Mouse (Mus musculus) gastrocnemius, postnatal 14 days (tissue): Measurements from ENCODE around the gene Atpaf2. TPM values are rescaled to one million over a fixed set of nuclear protein-coding genes. Genes with fewer than 3 reads are reported as not detected.

Experiments
- DNase-seq: peaks from one replicate; pipeline ENCODE4 v3.0.0; 2021; ENCODE audit warnings: mixed read lengths
- intact Hi-C: fragments of 180-260 bp; cut with DNase I; formaldehyde crosslinking; loops from one replicate; pipeline ENCODE4 v1.15.1; 2025; ENCODE audit warnings: low total_unique reads
- total RNA-seq, 2 experiments: library from RNA; stranded (reverse); gene quantifications; 2 replicates each; pipeline ENCODE4 v1.2.3; 2021

The Atpaf2 gene
- total RNA-seq, 2 experiments from 2014 or later: 25.3 to 30.4 TPM

DNA sequence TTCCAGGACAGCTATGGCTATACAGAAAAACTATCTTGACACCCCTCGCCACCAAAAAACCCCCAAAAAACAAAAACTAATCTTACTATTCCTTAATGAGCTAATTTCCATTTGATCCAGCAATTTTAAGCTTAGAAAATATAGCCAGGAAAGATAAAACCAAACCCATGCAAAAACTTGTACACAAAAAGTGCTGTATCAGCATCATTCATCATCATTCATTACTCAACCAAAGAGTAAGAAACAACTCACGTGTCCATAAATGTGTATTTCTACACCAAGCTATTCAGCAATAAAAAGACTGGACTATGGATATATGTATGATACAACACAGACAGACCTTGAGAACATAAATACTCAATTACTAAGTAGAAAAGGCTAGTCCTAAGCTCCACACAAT, 5.3 kb downstream of the Atpaf2 start:
- DNase-seq: no peak
- intact Hi-C loops: loop anchor here (5.0 to 10.0 kb wide), 4 partner anchors 58 to 308 kb away; partner anchors contain the start of genes Drc3, Rai1 and Tom1l2

DNA sequence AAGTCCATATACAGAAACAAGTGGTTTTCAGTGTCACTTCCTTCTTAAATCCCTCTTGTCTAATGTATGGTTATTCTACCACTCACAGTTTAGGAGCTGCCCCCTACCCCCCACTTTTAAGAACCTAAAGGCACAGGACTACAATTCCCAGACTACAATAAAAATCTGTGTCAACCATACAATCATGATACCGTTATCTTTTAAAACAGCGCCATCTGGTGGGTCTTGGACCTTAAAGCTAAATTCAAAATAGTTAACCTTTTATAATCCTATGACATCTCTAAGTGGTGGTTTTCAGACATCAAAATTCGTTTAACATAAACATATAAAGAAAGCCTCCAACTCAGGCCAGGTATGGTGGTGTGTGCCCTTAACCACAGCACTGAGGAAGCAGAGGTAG, 6.1 kb downstream of the Atpaf2 start:
- intact Hi-C loops: loop anchor here (5.0 to 10.0 kb wide), 4 partner anchors 57 to 307 kb away; partner anchors contain the start of genes Drc3, Rai1 and Tom1l2

DNA sequence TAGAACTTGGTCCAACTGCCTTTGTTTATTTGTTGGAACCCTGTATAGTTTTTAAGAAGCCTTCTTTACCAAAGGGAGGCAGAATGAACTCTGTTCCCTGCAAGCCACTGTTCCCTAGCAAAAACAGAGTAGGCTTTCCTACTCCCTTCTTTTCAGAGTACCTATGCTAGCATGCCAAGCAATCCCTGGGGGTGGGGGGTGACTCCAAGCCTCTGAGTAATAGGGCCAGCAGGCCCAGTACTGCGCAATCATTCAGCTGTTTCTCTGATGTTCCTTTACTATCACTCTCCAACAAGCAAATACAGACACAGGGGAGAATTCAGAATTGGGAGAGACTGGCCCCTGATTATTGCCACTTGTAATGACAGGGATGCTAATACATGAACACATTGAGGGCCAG, 11.7 kb downstream of the Atpaf2 start:
- DNase-seq: no peak
- intact Hi-C loops: loop anchor here (5.0 kb wide), 1 partner anchor 34 kb away; no protein-coding TSS in a partner anchor

More for the DNA sequence above, 6.1 kb downstream of the Atpaf2 start:
- DNase-seq: peak; percentile 43

DNA sequence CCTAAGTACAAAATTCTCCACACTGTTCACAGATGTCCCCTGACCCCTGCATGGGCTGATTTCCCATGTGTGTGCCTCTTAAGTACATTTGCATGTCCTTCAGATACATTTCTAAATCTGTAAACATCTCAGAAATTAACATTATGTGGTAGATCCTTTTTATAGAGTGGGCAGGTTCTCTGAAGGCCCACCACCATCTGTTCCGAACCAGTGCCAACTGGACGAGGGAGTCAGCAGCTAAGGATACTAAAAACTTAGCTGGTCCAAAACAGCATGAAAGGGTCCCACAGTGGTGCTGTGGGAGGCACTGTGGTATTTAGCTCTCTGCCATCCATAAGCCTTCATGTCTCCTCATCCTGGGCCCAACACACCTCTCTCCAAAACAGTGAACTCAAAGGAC, 21.1 kb downstream of the Atpaf2 start:
- DNase-seq: no peak
- intact Hi-C loops: no loop called here

DNA sequence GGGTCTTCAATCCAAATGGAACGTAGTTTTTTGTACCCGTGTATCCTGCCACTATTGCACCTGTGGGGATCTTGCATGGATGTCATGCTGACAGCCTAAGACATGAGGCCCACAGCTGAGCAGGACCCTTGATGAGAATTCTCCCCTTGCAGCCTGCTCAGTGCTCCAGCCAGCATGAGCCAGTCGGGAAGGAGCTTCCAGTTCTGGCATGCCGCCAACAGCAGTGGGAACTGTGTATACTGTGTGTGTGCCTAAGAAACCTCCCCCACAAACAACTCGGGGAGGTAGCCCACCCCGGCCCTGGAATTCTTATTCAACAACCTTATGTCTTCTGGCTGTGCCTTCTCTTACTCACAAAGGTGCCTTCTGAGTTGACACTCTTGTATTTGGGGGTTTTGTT, 21.7 kb downstream of the Atpaf2 start:
- peak; percentile 18 for DNase-seq
- intact Hi-C loops: no loop called here

DNA sequence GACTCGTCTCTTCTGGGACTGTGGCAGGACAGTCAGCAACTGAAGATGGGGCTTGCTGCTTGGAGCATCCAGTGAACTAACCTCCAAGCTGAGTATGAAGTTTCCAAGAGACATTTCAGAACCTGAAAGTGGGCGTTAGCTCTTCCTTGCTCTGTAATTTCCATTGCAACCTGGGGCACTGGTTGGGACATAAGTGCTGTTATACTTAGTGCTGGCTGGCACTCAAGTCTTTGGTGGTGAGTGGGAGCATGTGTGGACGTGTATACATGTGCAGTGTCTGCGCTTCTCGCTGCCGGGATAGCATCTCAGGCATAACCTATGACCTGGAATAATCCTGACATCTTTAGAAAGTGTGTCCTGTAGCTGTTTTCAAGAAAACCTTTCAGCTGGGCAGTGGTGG, 26.9 kb downstream of the Atpaf2 start:
- intact Hi-C loops: no loop called here
- no peak for DNase-seq

DNA sequence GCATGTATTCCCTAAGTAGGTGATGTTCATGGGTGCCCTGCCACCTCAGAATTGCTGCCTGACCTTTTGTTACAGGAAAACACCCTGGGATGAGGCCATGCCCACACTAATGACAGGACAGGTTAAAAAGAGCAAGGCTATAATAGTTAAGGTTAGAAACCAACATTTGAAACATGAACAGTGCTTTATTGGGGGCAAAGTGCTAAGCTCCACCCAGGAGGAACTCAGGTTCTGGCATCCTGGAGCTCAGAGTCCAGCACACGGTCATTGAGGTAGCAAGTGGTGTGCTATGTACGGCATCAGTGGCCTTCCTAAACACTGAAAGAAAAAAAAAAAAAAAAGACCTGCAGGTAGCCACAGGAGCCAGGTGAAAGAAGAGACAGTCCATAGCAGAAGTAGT, 30.3 kb downstream of the Atpaf2 start:
- DNase-seq: no peak
- intact Hi-C loops: no loop called here

DNA sequence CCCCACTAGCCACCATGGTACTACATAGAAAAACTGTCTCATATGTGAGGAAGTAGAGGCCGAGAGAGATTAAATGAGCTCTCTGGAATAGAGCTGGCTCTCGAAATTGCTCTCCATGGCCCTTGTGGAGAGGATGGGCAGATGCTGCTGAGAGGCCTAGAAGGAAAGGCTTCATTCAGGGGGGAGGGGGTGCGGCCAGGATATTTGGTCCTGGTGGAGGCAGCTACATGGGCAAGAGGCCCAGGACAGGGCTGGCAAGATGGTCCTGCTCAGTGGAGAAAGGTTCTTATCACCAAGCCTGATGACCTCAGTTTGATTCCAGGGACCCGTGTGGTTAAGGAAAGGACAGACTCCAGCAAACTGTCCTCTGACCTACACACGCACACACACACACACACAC, 32.3 kb downstream of the Atpaf2 start:
- no peak for DNase-seq
- intact Hi-C loops: no loop called here

DNA sequence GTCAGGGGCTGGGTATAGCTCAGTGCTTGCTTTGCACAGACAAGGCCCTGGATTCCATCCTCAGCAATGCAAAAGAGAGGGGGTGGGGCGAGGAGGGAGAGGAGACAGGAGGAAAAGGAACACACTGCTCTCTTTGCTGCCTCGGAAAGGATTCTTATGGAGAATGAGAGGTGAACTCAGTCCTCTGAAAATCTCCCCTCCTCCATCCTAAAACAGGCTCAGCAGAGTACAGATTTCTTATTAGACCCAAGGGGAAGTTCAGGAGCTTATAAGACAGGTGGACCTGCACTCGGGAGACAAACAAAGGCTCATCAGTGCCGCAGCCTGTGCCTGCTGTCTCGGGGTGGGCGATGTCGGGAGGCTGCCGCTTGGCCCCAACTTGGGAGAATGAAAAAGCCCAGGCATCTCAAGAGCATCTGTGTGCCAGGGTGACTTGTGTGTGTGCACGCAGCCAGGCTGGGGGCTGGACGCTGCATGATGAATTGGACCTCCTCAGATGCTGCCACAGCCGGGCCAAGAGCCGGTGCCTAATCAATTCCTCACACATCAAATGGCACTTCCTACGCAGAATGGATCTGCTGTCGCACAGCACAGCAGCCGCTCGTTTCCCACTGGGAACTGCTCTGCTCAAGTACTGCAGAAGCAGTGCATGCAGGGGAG, 33.4 kb downstream of the Atpaf2 start:
- no peak for DNase-seq
- intact Hi-C loops: no loop called here

DNA sequence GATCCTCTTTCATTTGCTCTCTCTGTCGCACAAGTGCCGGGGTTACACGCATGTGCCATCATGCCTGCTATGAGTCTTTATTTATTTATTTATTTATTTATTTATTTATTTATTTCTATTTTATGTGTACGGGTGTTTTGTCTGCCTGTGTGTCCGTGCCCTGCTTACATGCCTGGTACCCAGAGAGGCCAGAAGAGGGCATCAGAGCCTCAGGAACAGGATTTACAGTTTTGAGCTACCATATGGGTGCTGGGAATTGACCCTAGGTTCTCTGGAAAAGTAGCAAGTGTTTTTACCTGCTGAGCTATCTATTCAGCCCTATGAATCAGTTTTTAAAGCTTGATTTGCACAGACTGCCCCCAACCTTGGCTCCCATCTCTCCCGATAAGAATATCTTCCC, 34.7 kb downstream of the Atpaf2 start:
- DNase-seq: no peak
- intact Hi-C loops: no loop called here

DNA sequence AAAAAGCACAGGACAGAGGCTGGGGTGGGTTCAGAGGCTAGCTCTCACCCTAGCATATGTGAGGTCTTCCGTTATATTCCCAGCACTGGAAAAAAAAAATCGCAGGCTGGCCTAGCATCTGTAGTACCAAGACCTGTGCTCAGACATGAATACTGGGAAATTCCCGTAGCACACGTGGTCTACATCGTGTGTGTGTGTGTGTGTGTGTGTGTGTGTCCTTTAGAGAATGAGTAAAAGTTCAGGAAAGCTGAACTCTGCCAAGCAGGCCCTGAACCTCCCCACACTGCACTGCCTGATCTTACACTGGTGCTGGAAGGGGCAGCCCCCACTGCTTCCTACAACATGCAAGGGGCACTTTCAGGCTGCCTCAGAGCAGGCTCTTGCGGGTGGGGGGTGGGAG, 43.8 kb downstream of the Atpaf2 start:
- intact Hi-C loops: loop anchor here (5.0 kb wide), 1 partner anchor 33 kb away; no protein-coding TSS in a partner anchor
- DNase-seq: no peak

DNA sequence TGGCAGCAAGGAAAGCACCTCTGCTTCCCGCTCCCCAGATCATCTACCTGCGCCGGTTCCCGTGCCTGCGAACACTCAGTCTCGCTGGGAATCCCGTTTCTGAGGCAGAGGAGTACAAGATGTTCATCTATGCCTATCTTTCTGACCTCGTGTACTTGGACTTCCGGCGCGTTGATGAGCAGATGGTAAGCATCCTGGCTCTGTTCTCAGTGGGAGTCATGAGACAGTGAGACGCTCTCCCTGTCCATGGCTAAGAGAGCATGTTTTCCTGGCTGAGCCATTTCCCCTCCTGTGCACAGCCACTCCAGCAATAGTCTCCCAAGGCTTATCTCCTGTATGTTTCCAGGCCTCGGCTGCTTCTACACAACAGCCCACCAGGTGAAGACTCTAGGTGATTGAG, 47.8 kb downstream of the Atpaf2 start:
- intact Hi-C loops: loop anchor here (5.0 kb wide), 1 partner anchor 37 kb away; no protein-coding TSS in a partner anchor

DNA sequence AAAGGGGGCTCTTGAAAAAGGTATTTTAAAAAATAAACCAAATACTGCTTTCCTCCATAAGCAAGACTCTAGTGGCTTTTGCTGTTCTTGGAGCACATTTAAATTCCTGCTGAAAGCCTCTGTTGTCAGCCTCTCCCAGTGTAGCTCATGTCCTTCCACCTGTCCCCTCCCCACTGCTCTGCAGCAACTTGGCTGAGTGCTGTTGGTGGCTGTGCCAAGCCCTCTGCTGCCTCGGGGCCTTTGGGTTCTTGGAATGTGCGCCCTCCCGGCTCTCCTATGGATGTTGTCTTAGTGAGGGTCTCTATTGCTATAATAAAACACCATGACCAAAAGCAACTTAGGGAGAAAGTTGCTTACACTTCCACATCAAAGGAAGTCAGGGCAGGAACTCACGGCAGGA, 48.8 kb downstream of the Atpaf2 start:
- intact Hi-C loops: no loop called here

More for the DNA sequence above, 47.8 kb downstream of the Atpaf2 start:
- DNase-seq: no peak

DNA sequence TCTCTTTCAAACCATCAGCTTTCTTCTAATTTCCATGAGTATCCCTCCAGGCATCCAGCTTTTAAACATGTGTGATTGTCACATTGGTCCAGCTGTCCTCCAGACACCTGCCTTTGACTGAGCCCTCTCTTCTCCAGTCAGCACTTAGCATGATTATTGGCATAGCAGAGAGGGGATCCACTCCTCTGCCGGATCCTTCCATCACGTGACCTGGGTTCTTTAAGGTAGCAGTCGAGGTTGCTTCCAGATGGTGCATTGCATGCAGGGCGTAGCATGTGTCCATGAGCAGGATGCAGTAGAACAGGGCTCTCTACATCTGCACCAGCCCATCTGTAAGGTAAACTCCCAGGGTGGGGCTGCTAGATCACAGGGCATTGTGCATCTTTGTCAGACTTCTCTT, 49.3 kb downstream of the Atpaf2 start:
- intact Hi-C loops: no loop called here
- DNase-seq: no peak

More for the DNA sequence above, 48.8 kb downstream of the Atpaf2 start:
- no peak for DNase-seq

DNA sequence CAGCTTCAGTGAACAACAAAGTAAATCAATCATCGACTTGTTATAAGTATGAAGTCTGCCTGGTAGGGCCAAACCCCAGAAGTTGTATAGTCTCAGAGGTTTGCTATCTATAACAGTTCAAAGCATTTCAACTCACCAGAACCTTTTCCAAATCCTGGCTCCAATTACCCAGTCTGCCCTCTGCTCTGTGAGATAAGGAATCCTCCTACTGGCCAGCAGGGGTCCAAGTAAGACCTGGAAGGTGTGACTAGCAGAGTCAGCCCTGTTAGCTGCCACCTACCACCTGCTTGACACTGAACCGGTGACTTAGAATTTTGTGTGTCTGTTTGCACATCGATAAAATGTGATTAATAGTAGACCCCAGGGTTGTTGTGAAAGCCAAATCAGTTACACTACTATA, 51.0 kb downstream of the Atpaf2 start:
- no peak for DNase-seq
- intact Hi-C loops: no loop called here

DNA sequence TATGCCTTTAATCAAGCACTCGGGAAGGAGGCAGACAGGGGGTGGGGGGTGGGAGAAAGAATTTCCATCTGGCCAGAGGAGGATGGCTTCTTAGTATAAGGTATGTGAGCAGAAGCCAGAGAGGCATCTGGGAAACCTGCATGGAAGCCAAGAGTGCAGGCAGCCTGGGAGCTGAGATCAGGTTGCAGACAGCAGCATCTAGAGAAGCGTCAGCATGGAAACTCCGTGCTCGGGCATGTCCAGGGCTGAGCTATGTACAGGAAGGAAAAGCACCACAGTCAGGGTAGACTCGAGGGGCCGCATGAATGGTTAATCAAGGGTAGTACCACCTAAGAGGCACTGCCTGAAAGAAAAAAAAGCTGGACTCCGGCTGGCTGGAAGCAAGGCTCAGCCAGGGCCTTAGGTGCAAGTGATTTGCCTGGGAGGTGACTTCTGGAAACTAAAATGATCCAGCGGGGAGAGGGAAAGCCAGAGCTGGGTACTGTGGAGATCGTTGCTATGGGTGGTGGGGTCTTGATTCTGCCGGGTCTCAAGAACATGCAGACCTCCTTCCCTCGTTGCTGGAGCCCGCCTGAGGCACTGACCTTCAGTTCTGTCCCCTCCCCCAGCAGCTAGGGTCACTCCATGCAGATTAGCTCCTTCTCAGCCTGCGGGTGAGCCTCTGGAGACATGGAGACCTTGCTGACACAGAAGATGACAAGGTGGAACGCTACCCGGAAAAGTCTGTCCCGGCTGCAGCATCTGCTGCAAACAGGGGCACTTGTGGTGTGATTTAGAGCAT, 51.8 kb downstream of the Atpaf2 start:
- intact Hi-C loops: no loop called here
- DNase-seq: peak; percentile 36

DNA sequence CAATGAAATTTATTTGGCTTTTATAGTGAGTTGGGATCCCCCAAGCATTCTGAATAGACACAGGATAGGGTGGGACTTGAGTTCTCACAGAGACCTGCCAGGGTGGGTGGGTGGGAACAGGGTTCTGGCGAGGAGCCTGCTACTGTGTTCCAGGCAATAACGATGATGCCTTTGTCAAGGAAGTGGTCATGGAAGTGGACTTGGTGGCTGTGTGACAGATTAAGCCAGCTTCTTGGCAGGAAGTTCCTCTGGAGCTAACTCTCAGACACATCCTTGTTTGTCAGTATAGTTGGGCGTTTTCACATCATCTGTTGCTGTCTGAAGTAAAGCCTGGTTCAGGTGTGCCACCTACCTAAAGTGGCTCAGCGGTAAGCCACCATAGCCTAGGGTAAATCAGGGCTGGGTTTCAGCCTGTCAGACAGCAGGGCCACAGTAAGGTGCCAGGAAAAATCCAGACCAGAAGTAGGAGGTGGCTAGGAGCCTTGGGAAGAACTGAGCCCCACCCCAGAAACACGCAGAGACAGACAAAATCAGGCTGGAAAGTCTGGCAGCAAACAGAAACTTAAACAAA, 57.5 kb downstream of the Atpaf2 start:
- intact Hi-C loops: no loop called here
- no peak for DNase-seq

DNA sequence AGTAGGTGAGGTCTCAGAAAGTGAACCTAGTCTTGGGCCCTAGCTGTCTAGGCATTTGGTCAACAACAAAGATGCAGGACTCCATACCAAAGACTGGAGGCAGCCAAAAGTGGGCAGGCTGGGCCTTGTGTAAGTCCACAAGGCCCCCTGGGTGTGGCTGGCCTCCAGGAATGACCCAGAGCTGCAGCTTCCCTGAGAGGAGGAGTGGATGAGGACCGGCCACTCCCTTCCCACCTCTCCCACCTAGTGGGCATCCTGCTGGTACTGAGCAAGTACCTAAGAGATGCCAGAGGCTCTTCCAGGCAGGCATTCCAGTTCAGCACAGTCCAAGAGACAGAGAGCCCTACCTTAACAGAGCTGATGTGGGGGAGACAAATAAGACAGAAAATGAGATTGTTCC, 58.3 kb downstream of the Atpaf2 start:
- no peak for DNase-seq
- intact Hi-C loops: loop anchor here (10.0 kb wide), 2 partner anchors 55 kb away; partner anchors contain the start of genes Atpaf2 and Gid4

DNA sequence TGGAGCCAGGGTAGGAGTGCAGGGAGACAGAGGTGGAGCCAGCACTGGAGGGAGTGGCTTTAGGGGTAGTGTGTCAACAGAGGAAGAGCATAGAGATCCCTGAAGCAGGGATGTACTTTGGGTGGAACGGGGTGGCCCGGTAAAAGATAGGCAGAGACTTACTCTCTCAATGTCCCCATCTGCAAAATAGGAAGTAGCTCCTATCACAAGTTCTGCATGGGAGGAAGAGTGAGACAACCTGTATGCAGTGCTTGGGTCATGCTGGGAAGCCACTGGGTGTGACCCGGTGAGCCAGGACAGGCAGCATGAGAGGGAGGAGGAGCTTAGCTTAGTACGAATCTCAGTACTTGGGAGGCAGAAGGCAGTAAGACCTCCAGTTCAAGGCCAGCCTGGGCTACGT, 59.1 kb downstream of the Atpaf2 start:
- no peak for DNase-seq
- intact Hi-C loops: loop anchor here (10.0 kb wide), 2 partner anchors 54 to 56 kb away; partner anchors contain the start of genes Atpaf2 and Gid4

DNA sequence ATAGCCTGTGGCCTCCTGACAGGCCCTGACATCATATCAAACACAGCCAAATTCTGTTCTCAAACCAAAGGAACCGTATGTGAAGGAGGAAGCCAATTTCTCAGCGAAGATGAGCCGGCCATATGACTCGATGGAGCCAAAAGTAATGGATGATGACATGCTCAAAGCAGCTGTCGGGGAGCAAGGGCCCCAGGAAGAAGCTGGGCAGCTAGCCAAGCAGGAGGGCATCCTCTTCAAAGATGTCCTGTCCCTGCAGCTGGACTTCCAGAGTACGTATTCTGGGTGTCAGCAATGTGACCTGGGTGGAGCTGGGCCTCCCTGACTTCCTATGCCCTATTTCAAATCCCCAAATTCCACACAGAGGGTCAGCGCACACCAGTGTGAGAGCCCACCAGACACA, 59.7 kb downstream of the Atpaf2 start:
- DNase-seq: peak; percentile 17
- intact Hi-C loops: loop anchor here (10.0 kb wide), 2 partner anchors 54 to 56 kb away; partner anchors contain the start of genes Atpaf2 and Gid4
